Mouse (Mus musculus): ENCODE measurements around the gene Ercc6l2. TPM values are rescaled to one million over a fixed set of nuclear protein-coding genes. Genes with fewer than 3 reads are reported as not detected.

Ercc6l2 gene
- polyA plus RNA-seq (2014; fragmentation: Nextera tagmentation; extraction: Ambion mirVana), result 20.1 and 27.1 TPM in 2 replicates

- DNase-seq (ENCODE audit: low spot score) (peak; percentile 99), ATAC-seq (replicated peaks; ENCODE audit: low FRiP score) (peak; percentile 99)
- H3K4me3 ChIP-seq (ENCODE audit: low read depth, low read length), result peak within 1 kb of the TSS; percentile 62
- peak within 1 kb of the TSS; percentile 86 for H3K9ac ChIP-seq (ENCODE audit: low read length)
- peaks cover 3% of the 10 kb centered on the region; the same call in 1 of the 2 replicates for H3K4me1 ChIP-seq (replicated peaks; ENCODE audit: control insufficient read depth, insufficient read depth, low read length)
- H3K4me2 ChIP-seq (ENCODE audit: low read depth, low read length, severe bottlenecking), result peak within 1 kb of the TSS; percentile 80
- no peaks in the 10 kb centered on the region for H3K27me3 ChIP-seq (ENCODE audit: control insufficient read depth, insufficient read depth, low read length)
- 1% methylated on average over 79 of the region's 87 CpGs for WGBS
- no peaks in the 10 kb centered on the region for H3K36me3 ChIP-seq (ENCODE audit: control insufficient read depth, insufficient read depth, low read length)
- no peaks in the 10 kb centered on the region for H3K9me3 ChIP-seq (ENCODE audit: control insufficient read depth, low read length)
- peak within 1 kb of the TSS; percentile 80 for H3K27ac ChIP-seq (ENCODE audit: low read depth, low read length)
Observed at GRCm38 (mm10) chr13:63814746-63815681, at the start of gene Ercc6l2. TSS of gene Ercc6l2 (plus strand) at chr13:63815240.

- ATAC-seq (replicated peaks; ENCODE audit: low FRiP score) (no peak), DNase-seq (ENCODE audit: low spot score) (no peak)
- WGBS, result 72% methylated on average over 11 of the region's 11 CpGs
- no peaks in the 10 kb centered on the region for H3K9me3 ChIP-seq (ENCODE audit: control insufficient read depth, low read length)
- H3K27ac ChIP-seq (ENCODE audit: low read depth, low read length), result no peak overlapping the region
- H3K4me2 ChIP-seq (ENCODE audit: low read depth, low read length, severe bottlenecking), result no peak overlapping the region
- no peak overlapping the region for H3K4me3 ChIP-seq (ENCODE audit: low read depth, low read length)
- no peak overlapping the region for H3K9ac ChIP-seq (ENCODE audit: low read length)
- no peaks in the 10 kb centered on the region for H3K27me3 ChIP-seq (ENCODE audit: control insufficient read depth, insufficient read depth, low read length)
- H3K36me3 ChIP-seq (ENCODE audit: control insufficient read depth, insufficient read depth, low read length), result no peaks in the 10 kb centered on the region
- no peaks in the 10 kb centered on the region for H3K4me1 ChIP-seq (replicated peaks; ENCODE audit: control insufficient read depth, insufficient read depth, low read length)
Observed at GRCm38 (mm10) chr13:63766065-63766464, 49.0 kb upstream of the Ercc6l2 start.

- 89% methylated on average over 3 of the region's 3 CpGs for WGBS
- no peak for ATAC-seq (replicated peaks; ENCODE audit: low FRiP score)
- Histone ChIP-seq H3K27ac (ENCODE audit: low read depth, low read length) (no peak overlapping the region), H3K4me3 (ENCODE audit: low read depth, low read length) (no peak overlapping the region), H3K4me1 (replicated peaks; ENCODE audit: control insufficient read depth, insufficient read depth, low read length) (no peaks in the 10 kb centered on the region), H3K9ac (ENCODE audit: low read length) (no peak overlapping the region), H3K4me2 (ENCODE audit: low read depth, low read length, severe bottlenecking) (no peak overlapping the region), H3K9me3 (ENCODE audit: control insufficient read depth, low read length) (no peaks in the 10 kb centered on the region), H3K27me3 (ENCODE audit: control insufficient read depth, insufficient read depth, low read length) (no peaks in the 10 kb centered on the region), H3K36me3 (ENCODE audit: control insufficient read depth, insufficient read depth, low read length) (no peaks in the 10 kb centered on the region)
- no peak for DNase-seq (ENCODE audit: low spot score)
Observed at GRCm38 (mm10) chr13:63771009-63771408, 44.0 kb upstream of the Ercc6l2 start.

- Histone ChIP-seq H3K9me3 (ENCODE audit: control insufficient read depth, low read length) (no peaks in the 10 kb centered on the region), H3K9ac (ENCODE audit: low read length) (no peak overlapping the region), H3K36me3 (ENCODE audit: control insufficient read depth, insufficient read depth, low read length) (no peaks in the 10 kb centered on the region), H3K27me3 (ENCODE audit: control insufficient read depth, insufficient read depth, low read length) (no peaks in the 10 kb centered on the region), H3K4me1 (replicated peaks; ENCODE audit: control insufficient read depth, insufficient read depth, low read length) (no peaks in the 10 kb centered on the region), H3K4me2 (ENCODE audit: low read depth, low read length, severe bottlenecking) (no peak overlapping the region), H3K27ac (ENCODE audit: low read depth, low read length) (no peak overlapping the region), H3K4me3 (ENCODE audit: low read depth, low read length) (no peak overlapping the region)
- 87% methylated on average over 4 of the region's 4 CpGs for WGBS
- ATAC-seq (replicated peaks; ENCODE audit: low FRiP score) (no peak), DNase-seq (ENCODE audit: low spot score) (no peak)
Observed at GRCm38 (mm10) chr13:63778925-63779324, 36.1 kb upstream of the Ercc6l2 start.

GRCm38 (mm10) chr13:63779376-63780291 is 35.4 kb upstream of the Ercc6l2 start:
- no peak for ATAC-seq (replicated peaks; ENCODE audit: low FRiP score)
- Histone ChIP-seq H3K27ac (ENCODE audit: low read depth, low read length) (no peak overlapping the region), H3K4me3 (ENCODE audit: low read depth, low read length) (no peak overlapping the region), H3K27me3 (ENCODE audit: control insufficient read depth, insufficient read depth, low read length) (no peaks in the 10 kb centered on the region), H3K36me3 (ENCODE audit: control insufficient read depth, insufficient read depth, low read length) (no peaks in the 10 kb centered on the region), H3K9ac (ENCODE audit: low read length) (no peak overlapping the region), H3K4me1 (replicated peaks; ENCODE audit: control insufficient read depth, insufficient read depth, low read length) (no peaks in the 10 kb centered on the region), H3K4me2 (ENCODE audit: low read depth, low read length, severe bottlenecking) (no peak overlapping the region), H3K9me3 (ENCODE audit: control insufficient read depth, low read length) (no peaks in the 10 kb centered on the region)
- no peak for DNase-seq (ENCODE audit: low spot score)
- WGBS, result 75% methylated on average over 2 of the region's 2 CpGs

- ATAC-seq (replicated peaks; ENCODE audit: low FRiP score) (no peak), DNase-seq (ENCODE audit: low spot score) (no peak)
- Histone ChIP-seq H3K9ac (ENCODE audit: low read length) (no peak overlapping the region), H3K4me2 (ENCODE audit: low read depth, low read length, severe bottlenecking) (no peak overlapping the region), H3K4me3 (ENCODE audit: low read depth, low read length) (no peak overlapping the region), H3K27ac (ENCODE audit: low read depth, low read length) (no peak overlapping the region), H3K27me3 (ENCODE audit: control insufficient read depth, insufficient read depth, low read length) (no peaks in the 10 kb centered on the region), H3K4me1 (replicated peaks; ENCODE audit: control insufficient read depth, insufficient read depth, low read length) (no peaks in the 10 kb centered on the region), H3K36me3 (ENCODE audit: control insufficient read depth, insufficient read depth, low read length) (no peaks in the 10 kb centered on the region), H3K9me3 (ENCODE audit: control insufficient read depth, low read length) (no peaks in the 10 kb centered on the region)
- WGBS, result 91% methylated on average over 2 of the region's 2 CpGs
Observed at GRCm38 (mm10) chr13:63792234-63792831, 22.7 kb upstream of the Ercc6l2 start.

GRCm38 (mm10) chr13:63793345-63794308 is 21.4 kb upstream of the Ercc6l2 start:
- ATAC-seq (replicated peaks; ENCODE audit: low FRiP score) (no peak), DNase-seq (ENCODE audit: low spot score) (no peak)
- Histone ChIP-seq H3K27me3 (ENCODE audit: control insufficient read depth, insufficient read depth, low read length) (no peaks in the 10 kb centered on the region), H3K27ac (ENCODE audit: low read depth, low read length) (no peak overlapping the region), H3K9me3 (ENCODE audit: control insufficient read depth, low read length) (no peaks in the 10 kb centered on the region), H3K4me1 (replicated peaks; ENCODE audit: control insufficient read depth, insufficient read depth, low read length) (no peaks in the 10 kb centered on the region), H3K9ac (ENCODE audit: low read length) (no peak overlapping the region), H3K4me2 (ENCODE audit: low read depth, low read length, severe bottlenecking) (no peak overlapping the region), H3K36me3 (ENCODE audit: control insufficient read depth, insufficient read depth, low read length) (no peaks in the 10 kb centered on the region), H3K4me3 (ENCODE audit: low read depth, low read length) (no peak overlapping the region)
- 84% methylated on average over 7 of the region's 7 CpGs for whole genome bisulfite sequencing
